Comparison of ENCODE assay signal across 8 mouse cellular contexts in genomic region chr1:157101122-157101865, GRCm38 (mm10). TPM values are rescaled to one million over a fixed set of nuclear protein-coding genes. Genes with fewer than 3 reads are reported as not detected.
DNase-seq lines count a peak whose midpoint lies in the region; ATAC-seq and TF ChIP-seq lines count a peak whose summit lies in the region.

No protein-coding gene starts in this region.

- H3K9me3 ChIP-seq in heart, embryonic 13.5 days: no peaks in the 10 kb centered on the region; the same call in 1 of the 2 replicates
- peaks cover 8% of the 10 kb centered on the region; the same call in 1 of the 2 replicates for H3K9me3 ChIP-seq in megakaryocyte, embryonic 14.5 days
- no peaks in the 10 kb centered on the region for H3K9me3 ChIP-seq in stomach, postnatal 0 days (ENCODE audit: control insufficient read depth, low read length)

- no peaks in the 10 kb centered on the region for H3K36me3 ChIP-seq in heart, embryonic 13.5 days
- no peaks in the 10 kb centered on the region for H3K36me3 ChIP-seq in megakaryocyte, embryonic 14.5 days (replicated peaks; ENCODE audit: low read length)
- no peaks in the 10 kb centered on the region for H3K36me3 ChIP-seq in stomach, postnatal 0 days (ENCODE audit: control insufficient read depth, insufficient read depth, low read length)

- 12% methylated on average over 19 of the region's 19 CpGs for WGBS in heart, embryonic 13.5 days
- WGBS in stomach, postnatal 0 days: 11% methylated on average over 19 of the region's 19 CpGs

- H3K4me3 ChIP-seq in heart, embryonic 13.5 days: peak overlapping the region; percentile 45
- H3K4me3 ChIP-seq in megakaryocyte, embryonic 14.5 days (replicated peaks): peak overlapping the region; percentile 80
- H3K4me3 ChIP-seq in stomach, postnatal 0 days (ENCODE audit: low read depth, low read length): peak overlapping the region; percentile 23

- no peak for TF ChIP-seq EP300 in stomach, postnatal 0 days (optimal IDR thresholded peaks at IDR 0.05)

- peaks cover 9% of the 10 kb centered on the region for H3K4me1 ChIP-seq in heart, embryonic 13.5 days
- peaks cover 20% of the 10 kb centered on the region for H3K4me1 ChIP-seq in megakaryocyte, embryonic 14.5 days
- H3K4me1 ChIP-seq in stomach, postnatal 0 days (replicated peaks; ENCODE audit: control insufficient read depth, insufficient read depth): no peaks in the 10 kb centered on the region

- DNase-seq in right cerebral cortex, adult 18-20 months: peak; percentile 23
- DNase-seq in right cerebral cortex, postnatal 4 days: no peak
- DNase-seq in embryo, embryonic 9.5 days (ENCODE audit: extremely low spot score): peak; percentile 22
- DNase-seq in kidney, postnatal 10 days: peak; percentile 76
- DNase-seq in stomach, postnatal 0 days (ENCODE audit: low spot score): peak; percentile 41
- DNase-seq in ovary, postnatal 14 days (ENCODE audit: low spot score): no peak

- H3K27me3 ChIP-seq in heart, embryonic 13.5 days (replicated peaks): no peaks in the 10 kb centered on the region
- H3K27me3 ChIP-seq in megakaryocyte, embryonic 14.5 days (replicated peaks): peaks cover 14% of the 10 kb centered on the region
- H3K27me3 ChIP-seq in stomach, postnatal 0 days (ENCODE audit: control insufficient read depth, insufficient read depth, low read length): no peaks in the 10 kb centered on the region

- ATAC-seq in heart, embryonic 13.5 days (ENCODE audit: extremely low read depth, insufficient number of reproducible peaks, low FRiP score, low TSS enrichment): no peak
- peak; percentile 73; the same call in 1 of the 2 replicates for ATAC-seq in stomach, postnatal 0 days (ENCODE audit: low FRiP score, low TSS enrichment)

- TF ChIP-seq CTCF in stomach, postnatal 0 days (IDR thresholded peaks at IDR 0.05; ENCODE audit: low read depth): no peak

- H3K4me2 ChIP-seq in heart, embryonic 13.5 days: peak overlapping the region; percentile 72
- H3K4me2 ChIP-seq in stomach, postnatal 0 days (replicated peaks; ENCODE audit: low read depth): peak overlapping the region; percentile 50

- H3K9ac ChIP-seq in heart, embryonic 13.5 days: peak overlapping the region; percentile 75
- peak overlapping the region; percentile 27 for H3K9ac ChIP-seq in stomach, postnatal 0 days (ENCODE audit: low read length)

- H3K27ac ChIP-seq in heart, embryonic 13.5 days (replicated peaks): 0 out of 2 replicates have a peak overlapping the region, but pooled peaks have one; percentile 1
- no peak overlapping the region for H3K27ac ChIP-seq in stomach, postnatal 0 days (replicated peaks)

RNA-seq across cellular contexts. Expression of gene Tex35, which starts 7.2 kb away (rescaled TPM):
- polyA plus RNA-seq in heart, embryonic 13.5 days (2015; fragmentation: Nextera tagmentation; extraction: Ambion mirVana): not detected in 2 replicates
- not detected in 2 replicates for polyA plus RNA-seq in megakaryocyte, embryonic 14.5 days (2012; ENCODE audit: insufficient read depth, low replicate concordance)
- polyA plus RNA-seq in stomach, postnatal 0 days (2015; fragmentation: Nextera tagmentation; extraction: Ambion mirVana): not detected in 2 replicates

Comparison
In these comparisons a context has a peak if more than half of its experiments do, and no peak if none do; other contexts are left out.
1. DNase-seq: peak in right cerebral cortex, adult 18-20 months (single experiment), embryo, embryonic 9.5 days (single experiment), kidney, postnatal 10 days (single experiment) and stomach, postnatal 0 days (single experiment); none in right cerebral cortex, postnatal 4 days (single experiment) and ovary, postnatal 14 days (single experiment).
2. H3K4me3 ChIP-seq: peak in every context shown above with its lines; median percentile 80 in megakaryocyte, embryonic 14.5 days; 45 in heart, embryonic 13.5 days; 23 in stomach, postnatal 0 days.